Mouse (Mus musculus): ENCODE results near the gene Plcb3. TPM values are rescaled to one million over a fixed set of nuclear protein-coding genes. Genes with fewer than 3 reads are reported as not detected.

Plcb3 gene
- 17.2 and 20.1 TPM in 2 replicates for polyA plus RNA-seq (2014; fragmentation: Nextera tagmentation; extraction: Ambion mirVana)

- H3K4me3 ChIP-seq (ENCODE audit: low read depth, low read length): peak within 1 kb of the TSS; percentile 65
- peak within 1 kb of the TSS; percentile 83 for H3K9ac ChIP-seq (ENCODE audit: low read depth, low read length)
- H3K9me3 ChIP-seq (replicated peaks; ENCODE audit: control insufficient read depth, low read length): no peaks in the 10 kb centered on the region
- H3K4me1 ChIP-seq (ENCODE audit: control insufficient read depth, insufficient read depth, low read length): peaks cover 47% of the 10 kb centered on the region
- peaks cover 7% of the 10 kb centered on the region for H3K36me3 ChIP-seq (ENCODE audit: control insufficient read depth, insufficient read depth, low read length)
- ATAC-seq (replicated peaks; ENCODE audit: insufficient number of reproducible peaks, low FRiP score, low TSS enrichment): no peak
- H3K27me3 ChIP-seq (ENCODE audit: control insufficient read depth, insufficient read depth, low read length): no peaks in the 10 kb centered on the region
- WGBS (ENCODE audit: insufficient replicate concordance): under 1% methylated on average over 16 of the region's 16 CpGs
- peak within 1 kb of the TSS; percentile 90 for H3K4me2 ChIP-seq
- peak within 1 kb of the TSS; percentile 83 for H3K27ac ChIP-seq (ENCODE audit: low read depth, low read length)
Observed at GRCm38 (mm10) chr19:6975537-6976521, at the start of gene Plcb3. Plcb3 (minus strand) TSS chr19:6976470.

- Histone ChIP-seq H3K4me1 (ENCODE audit: control insufficient read depth, insufficient read depth, low read length) (peaks cover 16% of the 10 kb centered on the region), H3K27me3 (ENCODE audit: control insufficient read depth, insufficient read depth, low read length) (no peaks in the 10 kb centered on the region), H3K4me3 (ENCODE audit: low read depth, low read length) (no peak overlapping the region), H3K9me3 (replicated peaks; ENCODE audit: control insufficient read depth, low read length) (no peaks in the 10 kb centered on the region), H3K27ac (ENCODE audit: low read depth, low read length) (no peak overlapping the region), H3K36me3 (ENCODE audit: control insufficient read depth, insufficient read depth, low read length) (peaks cover 37% of the 10 kb centered on the region), H3K4me2 (no peak overlapping the region), H3K9ac (ENCODE audit: low read depth, low read length) (no peak overlapping the region)
- WGBS (ENCODE audit: insufficient replicate concordance): 45% methylated on average over 3 of the region's 3 CpGs
- ATAC-seq (replicated peaks; ENCODE audit: insufficient number of reproducible peaks, low FRiP score, low TSS enrichment): 0 out of 2 replicates have a peak, but pooled peaks have one; percentile 55
Observed at GRCm38 (mm10) chr19:7020224-7020641, 44.0 kb upstream of the Plcb3 start.

DNA sequence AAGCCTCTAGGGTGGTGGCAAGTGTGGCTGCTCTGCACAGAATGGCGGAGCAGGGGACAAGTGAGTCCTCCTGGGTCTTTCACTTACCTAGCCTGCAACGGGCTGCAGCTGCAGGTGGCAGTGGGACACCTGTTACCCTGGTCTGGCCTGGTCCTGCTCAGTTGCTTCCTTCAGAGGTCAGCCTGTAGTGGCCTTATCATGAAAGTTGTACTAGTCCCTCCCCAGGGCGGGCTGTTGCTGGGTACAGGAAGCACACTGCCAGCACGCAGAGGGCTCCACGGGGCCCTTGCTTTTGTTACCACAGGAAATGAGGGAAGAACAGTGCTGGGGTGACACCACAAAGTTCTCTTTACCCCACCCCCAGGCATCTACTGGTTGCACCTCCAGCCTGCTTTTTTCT is 42.9 kb upstream of the Plcb3 start, which contains the start of gene Fermt3:
Fermt3 (minus strand) TSS at position 279 of the 400 bp plus-strand sequence.
- Histone ChIP-seq H3K9ac (ENCODE audit: low read depth, low read length) (peak within 1 kb of the TSS; percentile 64; the same call in 1 of the 2 replicates), H3K4me2 (peak within 1 kb of the TSS; percentile 37; the same call in 1 of the 2 replicates), H3K4me1 (ENCODE audit: control insufficient read depth, insufficient read depth, low read length) (peaks cover 16% of the 10 kb centered on the region), H3K4me3 (ENCODE audit: low read depth, low read length) (peak within 1 kb of the TSS; percentile 21; the same call in 1 of the 2 replicates), H3K27ac (ENCODE audit: low read depth, low read length) (peak within 1 kb of the TSS; percentile 66), H3K27me3 (ENCODE audit: control insufficient read depth, insufficient read depth, low read length) (no peaks in the 10 kb centered on the region), H3K36me3 (ENCODE audit: control insufficient read depth, insufficient read depth, low read length) (peaks cover 28% of the 10 kb centered on the region), H3K9me3 (replicated peaks; ENCODE audit: control insufficient read depth, low read length) (no peaks in the 10 kb centered on the region)
- WGBS (ENCODE audit: insufficient replicate concordance): 55% methylated on average over 5 of the region's 5 CpGs
- peak; percentile 37 for ATAC-seq (replicated peaks; ENCODE audit: insufficient number of reproducible peaks, low FRiP score, low TSS enrichment)

DNA sequence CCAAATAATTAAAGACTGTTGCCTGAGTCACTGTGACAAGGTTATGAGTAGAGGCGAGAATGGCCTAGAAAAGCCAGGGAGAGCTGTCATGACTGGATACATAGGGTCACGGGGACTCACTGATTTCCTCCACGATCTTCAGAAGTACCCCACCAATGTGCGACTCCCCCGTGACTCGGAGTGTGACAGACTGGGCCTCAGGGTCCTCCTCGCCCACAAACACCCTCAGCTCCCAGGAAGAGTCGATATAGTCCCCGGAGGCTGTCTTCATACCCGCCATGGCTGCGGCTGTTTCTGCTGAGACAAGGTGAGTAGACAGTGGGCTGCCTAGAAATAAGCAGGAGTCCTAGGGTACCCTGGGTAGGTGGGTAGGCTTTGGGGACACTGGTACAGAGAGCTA is 42.3 kb upstream of the Plcb3 start:
- H3K9me3 ChIP-seq (replicated peaks; ENCODE audit: control insufficient read depth, low read length): no peaks in the 10 kb centered on the region
- peak overlapping the region; percentile 64; the same call in 1 of the 2 replicates for H3K9ac ChIP-seq (ENCODE audit: low read depth, low read length)
- H3K4me3 ChIP-seq (ENCODE audit: low read depth, low read length): no peak overlapping the region; the same call in 1 of the 2 replicates
- H3K4me1 ChIP-seq (ENCODE audit: control insufficient read depth, insufficient read depth, low read length): peaks cover 16% of the 10 kb centered on the region
- peak overlapping the region; percentile 66 for H3K27ac ChIP-seq (ENCODE audit: low read depth, low read length)
- H3K36me3 ChIP-seq (ENCODE audit: control insufficient read depth, insufficient read depth, low read length): peaks cover 26% of the 10 kb centered on the region
- 85% methylated on average over 11 of the region's 11 CpGs for WGBS (ENCODE audit: insufficient replicate concordance)
- H3K4me2 ChIP-seq: peak overlapping the region; percentile 37; the same call in 1 of the 2 replicates
- ATAC-seq (replicated peaks; ENCODE audit: insufficient number of reproducible peaks, low FRiP score, low TSS enrichment): no peak
- H3K27me3 ChIP-seq (ENCODE audit: control insufficient read depth, insufficient read depth, low read length): no peaks in the 10 kb centered on the region

GRCm38 (mm10) chr19:7017541-7018457 is 41.5 kb upstream of the Plcb3 start:
- WGBS (ENCODE audit: insufficient replicate concordance): 57% methylated on average over 12 of the region's 12 CpGs
- no peaks in the 10 kb centered on the region for H3K27me3 ChIP-seq (ENCODE audit: control insufficient read depth, insufficient read depth, low read length)
- peak overlapping the region; percentile 66 for H3K27ac ChIP-seq (ENCODE audit: low read depth, low read length)
- no peak for ATAC-seq (replicated peaks; ENCODE audit: insufficient number of reproducible peaks, low FRiP score, low TSS enrichment)
- H3K4me2 ChIP-seq: peak overlapping the region; percentile 37; the same call in 1 of the 2 replicates
- no peaks in the 10 kb centered on the region for H3K9me3 ChIP-seq (replicated peaks; ENCODE audit: control insufficient read depth, low read length)
- H3K36me3 ChIP-seq (ENCODE audit: control insufficient read depth, insufficient read depth, low read length): peaks cover 26% of the 10 kb centered on the region
- H3K4me1 ChIP-seq (ENCODE audit: control insufficient read depth, insufficient read depth, low read length): peaks cover 16% of the 10 kb centered on the region
- H3K4me3 ChIP-seq (ENCODE audit: low read depth, low read length): no peak overlapping the region
- H3K9ac ChIP-seq (ENCODE audit: low read depth, low read length): peak overlapping the region; percentile 64

DNA sequence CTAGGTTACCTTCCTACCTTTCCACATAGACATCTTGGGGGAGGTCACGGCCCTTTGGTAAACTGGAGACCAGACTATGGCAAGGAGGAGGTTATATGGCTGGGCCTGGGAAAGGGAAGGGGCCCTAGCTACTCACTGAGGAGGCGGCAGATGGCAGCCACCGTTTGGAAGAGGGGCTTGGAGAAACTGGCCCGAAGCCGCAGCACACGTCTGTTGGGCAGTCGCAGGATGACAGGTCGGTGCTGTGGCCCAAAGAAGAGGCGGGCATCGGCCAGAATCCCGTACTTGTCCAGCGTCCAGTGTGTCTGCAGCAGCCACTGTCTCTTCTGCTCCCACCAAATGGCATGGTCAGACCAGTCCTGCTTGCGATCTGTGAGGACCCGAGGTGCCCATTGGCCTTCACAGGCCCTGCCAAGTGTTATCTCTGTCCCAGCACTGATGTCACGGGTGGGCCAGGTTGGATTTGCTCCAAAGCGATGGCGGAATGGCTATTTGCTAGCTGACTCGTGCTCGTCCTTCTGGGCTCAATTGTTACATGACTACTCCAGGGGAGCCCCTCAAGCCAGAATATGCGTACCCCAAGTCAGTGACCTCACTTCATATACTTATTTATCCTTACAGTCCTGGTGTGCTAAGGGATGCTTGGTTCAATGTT is 38.3 kb upstream of the Plcb3 start:
- no peak overlapping the region for H3K4me3 ChIP-seq (ENCODE audit: low read depth, low read length)
- H3K27ac ChIP-seq (ENCODE audit: low read depth, low read length): no peak overlapping the region
- H3K9me3 ChIP-seq (replicated peaks; ENCODE audit: control insufficient read depth, low read length): no peaks in the 10 kb centered on the region
- no peak overlapping the region for H3K9ac ChIP-seq (ENCODE audit: low read depth, low read length)
- no peak for ATAC-seq (replicated peaks; ENCODE audit: insufficient number of reproducible peaks, low FRiP score, low TSS enrichment)
- peaks cover 16% of the 10 kb centered on the region for H3K4me1 ChIP-seq (ENCODE audit: control insufficient read depth, insufficient read depth, low read length)
- no peak overlapping the region for H3K4me2 ChIP-seq
- no peaks in the 10 kb centered on the region for H3K27me3 ChIP-seq (ENCODE audit: control insufficient read depth, insufficient read depth, low read length)
- peaks cover 5% of the 10 kb centered on the region for H3K36me3 ChIP-seq (ENCODE audit: control insufficient read depth, insufficient read depth, low read length)
- 84% methylated on average over 20 of the region's 20 CpGs for WGBS (ENCODE audit: insufficient replicate concordance)

DNA sequence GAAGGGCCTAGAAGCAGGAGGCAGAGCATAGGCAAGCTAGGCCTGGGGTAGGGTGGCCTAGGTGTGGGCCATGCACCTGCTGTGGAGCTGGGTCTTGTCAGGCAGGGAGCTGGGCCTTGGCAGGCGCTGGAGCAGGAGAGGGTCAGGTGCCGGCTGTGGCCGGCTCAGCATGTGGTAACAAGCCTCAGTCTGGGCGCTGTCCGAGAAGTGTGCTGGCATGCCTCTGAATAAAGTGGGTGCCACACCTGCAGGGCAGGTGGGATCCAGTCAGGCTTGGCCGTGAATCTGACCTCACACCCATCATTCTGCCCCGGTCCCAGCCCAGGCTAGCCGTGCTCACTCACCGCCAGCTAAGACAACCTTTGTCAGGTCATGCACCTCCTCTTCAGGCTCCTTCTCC is 37.7 kb upstream of the Plcb3 start:
- peaks cover 12% of the 10 kb centered on the region for H3K4me1 ChIP-seq (ENCODE audit: control insufficient read depth, insufficient read depth, low read length)
- no peak overlapping the region for H3K4me2 ChIP-seq
- ATAC-seq (replicated peaks; ENCODE audit: insufficient number of reproducible peaks, low FRiP score, low TSS enrichment): no peak
- no peaks in the 10 kb centered on the region for H3K27me3 ChIP-seq (ENCODE audit: control insufficient read depth, insufficient read depth, low read length)
- H3K9me3 ChIP-seq (replicated peaks; ENCODE audit: control insufficient read depth, low read length): no peaks in the 10 kb centered on the region
- no peak overlapping the region for H3K4me3 ChIP-seq (ENCODE audit: low read depth, low read length)
- no peak overlapping the region for H3K9ac ChIP-seq (ENCODE audit: low read depth, low read length)
- peaks cover 3% of the 10 kb centered on the region for H3K36me3 ChIP-seq (ENCODE audit: control insufficient read depth, insufficient read depth, low read length)
- no peak overlapping the region for H3K27ac ChIP-seq (ENCODE audit: low read depth, low read length)
- 89% methylated on average over 9 of the region's 9 CpGs for WGBS (ENCODE audit: insufficient replicate concordance)

Data from heart, embryonic 11.5 days (tissue).